Mouse (Mus musculus) MEL (cell line): ENCODE measurements around the gene Gm4788. TPM values are rescaled to one million over a fixed set of nuclear protein-coding genes. Genes with fewer than 3 reads are reported as not detected.
"Not testable (repeated sequence)": the region's sequence is repeated elsewhere in the genome, so short reads cannot be mapped to it uniquely, and the experiment has no call there.

Source experiments
- DNase-seq: peaks from one replicate; pipeline ENCODE4 v3.0.0; 2011; ENCODE audit warnings: low read depth, low spot score
- H3K27ac ChIP-seq: 2 replicates; pipeline ENCODE4 v1.5.1; 2012; ENCODE audit warnings: low read depth, mild to moderate bottlenecking, control low read depth, low read length, moderate library complexity; ENCODE audit not compliant: control insufficient read depth
- H3K27me3 ChIP-seq, 2 experiments: fragments of 150-350 bp in 1 of 2; sonication (generic) in 1 of 2; 2 replicates each; pipeline ENCODE4 v1.6.1; 2012; ENCODE audit warnings: low read length in 2 of 2, mild to moderate bottlenecking in 2 of 2, improper control_type of control experiment in 1 of 2, moderate library complexity in 1 of 2; ENCODE audit not compliant: insufficient read depth in 2 of 2, control insufficient read depth in 1 of 2
- H3K36me3 ChIP-seq, 2 experiments: 2 replicates each; pipeline ENCODE4 v1.6.1; 2012 to 2014; ENCODE audit warnings: low read length in 2 of 2, improper control_type of control experiment in 1 of 2, inconsistent platforms in 1 of 2, mild to moderate bottlenecking in 1 of 2; ENCODE audit not compliant: insufficient read depth in 2 of 2, control insufficient read depth in 1 of 2
- H3K4me1 ChIP-seq, 2 experiments: fragments of 150-350 bp in 1 of 2; sonication (generic) in 1 of 2; 2 replicates each; pipeline ENCODE4 v1.6.1; 2012; ENCODE audit warnings: low read length in 2 of 2, improper control_type of control experiment in 1 of 2, mild to moderate bottlenecking in 1 of 2; ENCODE audit not compliant: insufficient read depth in 2 of 2, control insufficient read depth in 1 of 2
- H3K4me3 ChIP-seq, 2 experiments: fragments of 150-350 bp in 1 of 2; sonication (generic) in 1 of 2; 2 replicates each; pipeline ENCODE4 v1.5.1; 2012; ENCODE audit warnings: low read depth in 2 of 2, low read length in 2 of 2, mild to moderate bottlenecking in 2 of 2, moderate library complexity in 2 of 2, control low read depth in 1 of 2, improper control_type of control experiment in 1 of 2; ENCODE audit not compliant: control insufficient read depth in 1 of 2, insufficient read depth in 1 of 2
- H3K79me2 ChIP-seq: 2 replicates; pipeline ENCODE4 v1.6.1; 2012; ENCODE audit warnings: mild to moderate bottlenecking, low read length, moderate library complexity; ENCODE audit not compliant: control insufficient read depth, poor library complexity, insufficient read depth
- H3K9ac ChIP-seq: 2 replicates; pipeline ENCODE4 v1.6.1; 2012; ENCODE audit warnings: low read depth, mild to moderate bottlenecking, control low read depth, low read length, moderate library complexity; ENCODE audit not compliant: control insufficient read depth, poor library complexity, severe bottlenecking
- H3K9me3 ChIP-seq: fragments of 150-350 bp; sonication (generic); replicated peaks from 2 replicates; pipeline ENCODE4 v1.6.1; 2012; ENCODE audit warnings: mild to moderate bottlenecking, low read length, improper control_type of control experiment, moderate library complexity; ENCODE audit not compliant: insufficient read depth
- BHLHE40 ChIP-seq: IDR thresholded peaks from 2 replicates; pipeline ENCODE4 v1.6.1; 2012; ENCODE audit warnings: low read depth, mild to moderate bottlenecking, inconsistent platforms, low read length, improper control_type of control experiment, borderline replicate concordance
- CHD1 ChIP-seq: IDR thresholded peaks from 2 replicates; pipeline ENCODE4 v1.6.1; 2012; ENCODE audit warnings: low read depth, mild to moderate bottlenecking, inconsistent platforms, low read length, improper control_type of control experiment
- CHD2 ChIP-seq: IDR thresholded peaks from 2 replicates; pipeline ENCODE4 v1.6.1; 2011; ENCODE audit warnings: low read length, improper control_type of control experiment
- CTCF ChIP-seq, 3 experiments: IDR thresholded peaks in 2 of 3; conservative IDR thresholded peaks in 1 of 3; 2 replicates each; pipeline ENCODE4 v1.5.1; 2011 to 2012; ENCODE audit warnings: low read length in 3 of 3, low read depth in 2 of 3, mild to moderate bottlenecking in 2 of 3, improper control_type of control experiment in 1 of 3, inconsistent platforms in 1 of 3, mixed read lengths in 1 of 3, moderate library complexity in 1 of 3; ENCODE audit not compliant: control insufficient read depth in 1 of 3, insufficient read depth in 1 of 3, poor library complexity in 1 of 3, severe bottlenecking in 1 of 3
- E2F4 ChIP-seq: IDR thresholded peaks from 2 replicates; pipeline ENCODE4 v1.6.1; 2011; ENCODE audit warnings: low read depth, low read length, improper control_type of control experiment, borderline replicate concordance
- EP300 ChIP-seq, 2 experiments: IDR thresholded peaks; 2 replicates each; pipeline ENCODE4 v1.6.1; 2011; ENCODE audit warnings: improper control_type of control experiment in 2 of 2, low read length in 2 of 2, low read depth in 1 of 2, mild to moderate bottlenecking in 1 of 2
- GABPA ChIP-seq: IDR thresholded peaks from 2 replicates; pipeline ENCODE4 v1.6.1; 2012; ENCODE audit warnings: low read depth, mild to moderate bottlenecking, inconsistent platforms, low read length, improper control_type of control experiment, moderate library complexity
- JUND ChIP-seq: IDR thresholded peaks from 2 replicates; pipeline ENCODE4 v1.6.1; 2011; ENCODE audit warnings: low read depth, mild to moderate bottlenecking, improper control_type of control experiment, low read length
- KAT2A ChIP-seq: conservative IDR thresholded peaks from 2 replicates; pipeline ENCODE4 v1.6.1; 2012; ENCODE audit warnings: low read depth, low read length, improper control_type of control experiment, inconsistent platforms
- MYB ChIP-seq: IDR thresholded peaks from 2 replicates; pipeline ENCODE4 v1.6.1; 2011; ENCODE audit warnings: mild to moderate bottlenecking, low read depth, low read length, improper control_type of control experiment
- MYC ChIP-seq: IDR thresholded peaks from 2 replicates; pipeline ENCODE4 v1.6.1; 2011; ENCODE audit warnings: low read depth, mild to moderate bottlenecking, low read length, improper control_type of control experiment, moderate library complexity
- NRF1 ChIP-seq: IDR thresholded peaks from 2 replicates; pipeline ENCODE4 v1.6.1; 2014; ENCODE audit warnings: low read depth, mild to moderate bottlenecking, inconsistent platforms, low read length, improper control_type of control experiment, moderate library complexity; ENCODE audit not compliant: poor library complexity, insufficient read depth, severe bottlenecking
- POLR2A ChIP-seq, 2 experiments: IDR thresholded peaks; 2 replicates each; pipeline ENCODE4 v1.6.1; 2011 to 2012; ENCODE audit warnings: low read length in 2 of 2, mild to moderate bottlenecking in 2 of 2, control low read depth in 1 of 2, improper control_type of control experiment in 1 of 2, low read depth in 1 of 2, moderate library complexity in 1 of 2; ENCODE audit not compliant: control insufficient read depth in 1 of 2, insufficient read depth in 1 of 2, poor library complexity in 1 of 2
- POLR2AphosphoS2 ChIP-seq: IDR thresholded peaks from 2 replicates; pipeline ENCODE4 v1.6.1; 2011; ENCODE audit warnings: low read length, improper control_type of control experiment
- RAD21 ChIP-seq: IDR thresholded peaks from 2 replicates; pipeline ENCODE4 v1.6.1; 2011; ENCODE audit warnings: mild to moderate bottlenecking, low read depth, low read length, improper control_type of control experiment
- RCOR1 ChIP-seq: IDR thresholded peaks from 2 replicates; pipeline ENCODE4 v1.6.1; 2012; ENCODE audit warnings: low read depth, mild to moderate bottlenecking, inconsistent platforms, low read length, improper control_type of control experiment
- TBP ChIP-seq: IDR thresholded peaks from 2 replicates; pipeline ENCODE4 v1.8.0; 2011; ENCODE audit warnings: low read depth, low read length, improper control_type of control experiment
- USF2 ChIP-seq, 2 experiments: IDR thresholded peaks; 2 replicates each; pipeline ENCODE4 v1.6.1; 2011 to 2012; ENCODE audit warnings: improper control_type of control experiment in 2 of 2, low read length in 2 of 2, borderline replicate concordance in 1 of 2, inconsistent platforms in 1 of 2, low read depth in 1 of 2, mild to moderate bottlenecking in 1 of 2; ENCODE audit not compliant: insufficient read depth in 1 of 2
- ZC3H11A ChIP-seq: IDR thresholded peaks from 2 replicates; pipeline ENCODE4 v1.6.1; 2012; ENCODE audit warnings: low read depth, mild to moderate bottlenecking, inconsistent platforms, low read length, improper control_type of control experiment
- ZKSCAN1 ChIP-seq: IDR thresholded peaks from 2 replicates; pipeline ENCODE4 v1.6.1; 2012; ENCODE audit warnings: low read depth, mild to moderate bottlenecking, inconsistent platforms, low read length, improper control_type of control experiment, moderate library complexity
- ZMIZ1 ChIP-seq: IDR thresholded peaks from 2 replicates; pipeline ENCODE4 v1.6.1; 2012; ENCODE audit warnings: low read depth, mild to moderate bottlenecking, inconsistent platforms, low read length, improper control_type of control experiment, moderate library complexity
- polyA plus RNA-seq, 2 experiments: library from polyadenylated mRNA; stranded (reverse) in 1 of 2; unstranded in 1 of 2; fragments of >175 nt in 1 of 2; fragments of >200 nt in 1 of 2; gene quantifications; 2 replicates each; pipeline versions ENCODE4 v1.2.1 to v1.2.4; 2012; ENCODE audit warnings: low replicate concordance in 2 of 2, low read depth in 1 of 2; ENCODE audit not compliant: insufficient read length in 2 of 2, insufficient read depth in 1 of 2, missing spikeins in 1 of 2
- total RNA-seq: library from RNA; depleted of rRNA; stranded (reverse); fragments of 300-350 nt; gene quantifications from 2 replicates; pipeline ENCODE4 v1.2.3, GENCODE M21; 2012; rRNA removed

Gm4788 gene
- total RNA-seq (not detected in 2 replicates), polyA plus RNA-seq (not detected)

- Histone ChIP-seq H3K9me3 (no peaks in the 10 kb centered on the region), H3K9ac (no peak within 1 kb of the TSS), H3K27me3 (no peaks in the 10 kb centered on the region), H3K4me1 (no peaks in the 10 kb centered on the region), H3K36me3 (no peaks in the 10 kb centered on the region), H3K4me3 (no peak within 1 kb of the TSS), H3K79me2 (no peaks in the 10 kb centered on the region), H3K27ac (no peak within 1 kb of the TSS)
- DNase-seq = no peak
- TF ChIP-seq JUND (no peak), POLR2A (IDR thresholded peaks at IDR 0.05; ENCODE audit: control insufficient read depth in 1 of 2, insufficient read depth in 1 of 2, low read depth in 1 of 2, low read length in 2 of 2, poor library complexity in 1 of 2) (no peak), MYC (no peak), EP300 (IDR thresholded peaks at IDR 0.05; ENCODE audit: low read depth in 1 of 2, low read length in 2 of 2) (no peak), ZC3H11A (no peak), ZMIZ1 (no peak), RCOR1 (no peak), KAT2A (no peak), CTCF (IDR thresholded peaks at IDR 0.05 in 2 of 3, conservative IDR thresholded peaks at IDR 0.05 in 1 of 3; ENCODE audit: control insufficient read depth in 1 of 3, insufficient read depth in 1 of 3, low read depth in 2 of 3, low read length in 3 of 3, poor library complexity in 1 of 3, severe bottlenecking in 1 of 3) (no peak), CHD1 (no peak), TBP (no peak), E2F4 (no peak), ZKSCAN1 (no peak), MYB (no peak), BHLHE40 (no peak), USF2 (IDR thresholded peaks at IDR 0.05; ENCODE audit: borderline replicate concordance in 1 of 2, insufficient read depth in 1 of 2, low read depth in 1 of 2, low read length in 2 of 2) (no peak), POLR2AphosphoS2 (no peak), CHD2 (no peak), GABPA (no peak)
These were observed at the start of gene Gm4788 for GRCm38 (mm10) chr1:139781143-139781542. Gm4788 (minus strand) TSS chr1:139781243.

GRCm38 (mm10) chr1:139808594-139808993, 27.6 kb upstream of the Gm4788 start:
- no peaks in the 10 kb centered on the region for H3K4me1 ChIP-seq
- no peaks in the 10 kb centered on the region for H3K27me3 ChIP-seq

GRCm38 (mm10) chr1:139769913-139770312, 11.1 kb downstream of the Gm4788 start:
- not testable (repeated sequence) for DNase-seq, H3K27ac ChIP-seq, H3K9ac ChIP-seq, H3K4me3 ChIP-seq, H3K27me3 ChIP-seq, H3K79me2 ChIP-seq, H3K4me1 ChIP-seq, H3K9me3 ChIP-seq, H3K36me3 ChIP-seq

More at GRCm38 (mm10) chr1:139808594-139808993, 27.6 kb upstream of the Gm4788 start:
- Histone ChIP-seq H3K9me3 (no peaks in the 10 kb centered on the region), H3K36me3 (no peaks in the 10 kb centered on the region), H3K27ac (no peak overlapping the region), H3K79me2 (no peaks in the 10 kb centered on the region), H3K9ac (no peak overlapping the region), H3K4me3 (no peak overlapping the region)
- no peak for DNase-seq
- no peak for TF ChIP-seq TBP
- TF ChIP-seq E2F4 = no peak
- no peak for TF ChIP-seq POLR2AphosphoS2
- no peak for TF ChIP-seq NRF1
- no peak for TF ChIP-seq RAD21
- no peak for TF ChIP-seq BHLHE40
- no peak for TF ChIP-seq CTCF (IDR thresholded peaks at IDR 0.05 in 2 of 3, conservative IDR thresholded peaks at IDR 0.05 in 1 of 3; ENCODE audit: control insufficient read depth in 1 of 3, insufficient read depth in 1 of 3, low read depth in 2 of 3, low read length in 3 of 3, poor library complexity in 1 of 3, severe bottlenecking in 1 of 3)
- TF ChIP-seq MYC = no peak

GRCm38 (mm10) chr1:139716681-139717080, 64.4 kb downstream of the Gm4788 start:
- not testable (repeated sequence) for H3K79me2 ChIP-seq, H3K27me3 ChIP-seq, H3K9ac ChIP-seq, H3K9me3 ChIP-seq, H3K4me1 ChIP-seq, H3K4me3 ChIP-seq, H3K36me3 ChIP-seq, DNase-seq, H3K27ac ChIP-seq
